Mouse (Mus musculus) liver, embryonic 11.5 days (tissue): ENCODE results near the gene Ckap4. TPM values are rescaled to one million over a fixed set of nuclear protein-coding genes. Genes with fewer than 3 reads are reported as not detected.

Experiments used
- ATAC-seq: fragments of 200-750 bp; cut with Nextera tagmentation; replicated peaks from 2 replicates; pipeline ENCODE4 v1.8.0; 2017; ENCODE audit warnings: moderate number of reproducible peaks, mild to moderate bottlenecking, moderate TSS enrichment, moderate library complexity; ENCODE audit not compliant: low FRiP score
- DNase-seq: peaks from one replicate; pipeline ENCODE4 v3.0.0-alpha.2; 2017; ENCODE audit warnings: low spot score
- H3K27ac ChIP-seq: fragments of 300-500 bp; sonication (generic); 2 replicates; pipeline ENCODE4 v1.5.1; 2014; ENCODE audit warnings: mild to moderate bottlenecking, low read depth, low read length, control low read depth
- H3K27me3 ChIP-seq: fragments of 300-500 bp; sonication (generic); replicated peaks from 2 replicates; pipeline ENCODE4 v1.6.1; 2014; ENCODE audit warnings: low read length, mixed read lengths; ENCODE audit not compliant: control insufficient read depth, insufficient read depth
- H3K36me3 ChIP-seq: fragments of 300-500 bp; sonication (generic); 2 replicates; pipeline ENCODE4 v1.6.1; 2014; ENCODE audit warnings: mild to moderate bottlenecking, low read length, moderate library complexity, mixed read lengths; ENCODE audit not compliant: control insufficient read depth, insufficient read depth
- H3K4me1 ChIP-seq: fragments of 300-500 bp; sonication (generic); replicated peaks from 2 replicates; pipeline ENCODE4 v1.6.1; 2014; ENCODE audit warnings: low read length, mixed read lengths; ENCODE audit not compliant: control insufficient read depth, insufficient read depth
- H3K4me2 ChIP-seq: fragments of 300-500 bp; sonication (generic); 2 replicates; pipeline ENCODE4 v1.6.1; 2014; ENCODE audit warnings: mild to moderate bottlenecking, control low read depth, moderate library complexity
- H3K4me3 ChIP-seq: fragments of 300-500 bp; sonication (generic); 2 replicates; pipeline ENCODE4 v1.5.1; 2014; ENCODE audit warnings: low read depth, low read length, control low read depth
- H3K9ac ChIP-seq: fragments of 300-500 bp; sonication (generic); 2 replicates; pipeline ENCODE4 v1.6.1; 2014; ENCODE audit warnings: low read depth, low read length, control low read depth
- H3K9me3 ChIP-seq: fragments of 300-500 bp; sonication (generic); 2 replicates; pipeline ENCODE4 v1.6.1; 2016; ENCODE audit warnings: low read length, inconsistent platforms, mixed read lengths; ENCODE audit not compliant: control insufficient read depth
- WGBS: fragments of 180-500 bp; shearing (Covaris S2); extraction: QIAGEN DNeasy Blood & Tissue Kit; methylation state at CpG from one replicate; pipeline ENCODE4 v1.1.7; 2014; 5-methylcytosine and 5-hydroxymethylcytosine counted together
- polyA plus RNA-seq: library from polyadenylated mRNA; unstranded; fragments of >200 nt; fragmentation: Nextera tagmentation; extraction: Ambion mirVana; gene quantifications from 2 replicates; pipeline ENCODE4 v1.2.1, GENCODE M21; 2014

The Ckap4 gene
- polyA plus RNA-seq, 1 experiment from 2014 or later = 41.5 TPM

GRCm38 (mm10) chr10:84573671-84574420 lies 40.0 kb upstream of the Ckap4 start:
- H3K27me3 ChIP-seq = no peaks in the 10 kb centered on the region
- no peak overlapping the region for H3K4me2 ChIP-seq
- no peaks in the 10 kb centered on the region for H3K36me3 ChIP-seq
- H3K27ac ChIP-seq = no peak overlapping the region
- DNase-seq (no peak), ATAC-seq (no peak)
- peaks cover 12% of the 10 kb centered on the region for H3K4me1 ChIP-seq
- H3K9ac ChIP-seq = no peak overlapping the region
- no peak overlapping the region for H3K4me3 ChIP-seq
- H3K9me3 ChIP-seq = no peaks in the 10 kb centered on the region
- 56% methylated on average over 5 of the region's 5 CpGs for WGBS

- Histone ChIP-seq H3K27me3 (no peaks in the 10 kb centered on the region), H3K27ac (no peak overlapping the region), H3K4me2 (no peak overlapping the region), H3K9ac (no peak overlapping the region), H3K9me3 (no peaks in the 10 kb centered on the region), H3K4me1 (peaks cover 8% of the 10 kb centered on the region), H3K4me3 (no peak overlapping the region), H3K36me3 (no peaks in the 10 kb centered on the region)
- WGBS = 83% methylated on average over 10 of the region's 10 CpGs
- ATAC-seq = no peak
- no peak for DNase-seq
Measured at GRCm38 (mm10) chr10:84571052-84571639, 37.3 kb upstream of the Ckap4 start.

- H3K27ac ChIP-seq = no peak overlapping the region
- H3K9me3 ChIP-seq = no peaks in the 10 kb centered on the region
- H3K4me3 ChIP-seq = no peak overlapping the region
- peaks cover 6% of the 10 kb centered on the region; the same call in 1 of the 2 replicates for H3K4me1 ChIP-seq
- no peak overlapping the region for H3K9ac ChIP-seq
- ATAC-seq = no peak
- H3K27me3 ChIP-seq = no peaks in the 10 kb centered on the region
- no peaks in the 10 kb centered on the region for H3K36me3 ChIP-seq
- no peak for DNase-seq
- 83% methylated on average over 8 of the region's 8 CpGs for WGBS
- H3K4me2 ChIP-seq = no peak overlapping the region
Measured at GRCm38 (mm10) chr10:84564427-84564826, 30.6 kb upstream of the Ckap4 start.

- H3K27me3 ChIP-seq = no peaks in the 10 kb centered on the region
- no peak overlapping the region for H3K27ac ChIP-seq
- WGBS = 62% methylated on average over 13 of the region's 13 CpGs
- peak; percentile 78 for ATAC-seq
- H3K9me3 ChIP-seq = peaks cover 7% of the 10 kb centered on the region; the same call in 1 of the 2 replicates
- no peak overlapping the region for H3K9ac ChIP-seq
- H3K4me1 ChIP-seq = peaks cover 6% of the 10 kb centered on the region; the same call in 1 of the 2 replicates
- H3K4me2 ChIP-seq = no peak overlapping the region
- no peaks in the 10 kb centered on the region for H3K36me3 ChIP-seq
- no peak overlapping the region for H3K4me3 ChIP-seq
- DNase-seq = no peak
Measured at GRCm38 (mm10) chr10:84562567-84563554, 29.0 kb upstream of the Ckap4 start.

- Histone ChIP-seq H3K4me1 (peaks cover 6% of the 10 kb centered on the region; the same call in 1 of the 2 replicates), H3K27me3 (no peaks in the 10 kb centered on the region), H3K4me3 (no peak overlapping the region), H3K9ac (no peak overlapping the region), H3K4me2 (no peak overlapping the region), H3K9me3 (peaks cover 7% of the 10 kb centered on the region; the same call in 1 of the 2 replicates), H3K36me3 (no peaks in the 10 kb centered on the region), H3K27ac (no peak overlapping the region)
- DNase-seq = no peak
- ATAC-seq = no peak
- 75% methylated on average over 5 of the region's 5 CpGs for WGBS
Measured at GRCm38 (mm10) chr10:84562121-84562520, 28.3 kb upstream of the Ckap4 start.

- peaks cover 7% of the 10 kb centered on the region; the same call in 1 of the 2 replicates for H3K9me3 ChIP-seq
- DNase-seq = no peak
- H3K4me2 ChIP-seq = no peak overlapping the region
- H3K4me3 ChIP-seq = no peak overlapping the region
- no peaks in the 10 kb centered on the region for H3K36me3 ChIP-seq
- WGBS = 88% methylated on average over 4 of the region's 4 CpGs
- H3K27ac ChIP-seq = no peak overlapping the region
- no peak overlapping the region for H3K9ac ChIP-seq
- no peak for ATAC-seq
- H3K4me1 ChIP-seq = peaks cover 6% of the 10 kb centered on the region; the same call in 1 of the 2 replicates
- no peaks in the 10 kb centered on the region for H3K27me3 ChIP-seq
Measured at GRCm38 (mm10) chr10:84559986-84560385, 26.1 kb upstream of the Ckap4 start.

GRCm38 (mm10) chr10:84558511-84558910 lies 24.6 kb upstream of the Ckap4 start:
- H3K36me3 ChIP-seq = no peaks in the 10 kb centered on the region
- DNase-seq (no peak), ATAC-seq (no peak)
- no peak overlapping the region for H3K4me2 ChIP-seq
- H3K9ac ChIP-seq = no peak overlapping the region
- WGBS = 88% methylated on average over 1 of the region's 1 CpGs
- peaks cover 7% of the 10 kb centered on the region; the same call in 1 of the 2 replicates for H3K9me3 ChIP-seq
- H3K27me3 ChIP-seq = no peaks in the 10 kb centered on the region
- peaks cover 6% of the 10 kb centered on the region for H3K4me1 ChIP-seq
- H3K4me3 ChIP-seq = no peak overlapping the region
- H3K27ac ChIP-seq = no peak overlapping the region

GRCm38 (mm10) chr10:84556120-84556519 lies 22.3 kb upstream of the Ckap4 start:
- Histone ChIP-seq H3K9ac (no peak overlapping the region), H3K9me3 (peaks cover 7% of the 10 kb centered on the region; the same call in 1 of the 2 replicates), H3K27ac (no peak overlapping the region), H3K36me3 (no peaks in the 10 kb centered on the region), H3K27me3 (no peaks in the 10 kb centered on the region), H3K4me2 (no peak overlapping the region), H3K4me3 (no peak overlapping the region), H3K4me1 (no peaks in the 10 kb centered on the region; the same call in 1 of the 2 replicates)
- DNase-seq = no peak
- ATAC-seq = no peak
- 60% methylated on average over 2 of the region's 2 CpGs for WGBS
